Mouse (Mus musculus) G1E (cell line): Measurements from ENCODE around the gene Zfp64. TPM values are rescaled to one million over a fixed set of nuclear protein-coding genes. Genes with fewer than 3 reads are reported as not detected.

Experiments
- ATAC-seq: 2 replicates; pipeline ENCODE4 v1.8.0; 2016; ENCODE audit warnings: mild to moderate bottlenecking; ENCODE audit not compliant: insufficient number of reproducible peaks, poor library complexity, low FRiP score, severe bottlenecking; ENCODE audit errors: extremely low read depth
- DNase-seq: peaks from one replicate; pipeline ENCODE4 v3.0.0; 2012; ENCODE audit warnings: low spot score
- H3K27me3 ChIP-seq: 2 replicates; pipeline ENCODE4 v1.6.1; 2012; ENCODE audit warnings: mild to moderate bottlenecking, low read length, inconsistent platforms; ENCODE audit not compliant: insufficient read depth
- H3K36me3 ChIP-seq: replicated peaks from 2 replicates; pipeline ENCODE3; 2012; ENCODE audit warnings: mild to moderate bottlenecking, inconsistent platforms
- H3K4me1 ChIP-seq: 2 replicates; pipeline ENCODE4 v1.6.1; 2012; ENCODE audit warnings: low read depth, low read length, inconsistent platforms, mixed read lengths; ENCODE audit not compliant: insufficient read depth
- H3K4me3 ChIP-seq: 2 replicates; pipeline ENCODE4 v1.5.1; 2012; ENCODE audit warnings: low read depth, mild to moderate bottlenecking, inconsistent platforms, low read length, moderate library complexity, mixed read lengths
- H3K9me3 ChIP-seq: replicated peaks from 2 replicates; pipeline ENCODE4 v1.6.1; 2012; ENCODE audit warnings: inconsistent platforms
- CTCF ChIP-seq: IDR thresholded peaks from 2 replicates; pipeline ENCODE4 v1.5.1; 2012; ENCODE audit warnings: low read depth, low read length, inconsistent platforms, mixed read lengths
- GATA1 ChIP-seq: IDR thresholded peaks from 2 replicates; pipeline ENCODE4 v1.6.1; 2012; ENCODE audit warnings: borderline replicate concordance, low read length, inconsistent platforms, mixed read lengths
- GATA2 ChIP-seq: IDR thresholded peaks from 2 replicates; pipeline ENCODE4 v1.6.1; 2012; ENCODE audit warnings: low read depth, low read length, inconsistent platforms, borderline replicate concordance
- POLR2AphosphoS5 ChIP-seq: IDR thresholded peaks from 2 replicates; pipeline ENCODE4 v1.6.1; 2012; ENCODE audit warnings: low read depth, low read length, inconsistent platforms; ENCODE audit not compliant: insufficient replicate concordance
- TAL1 ChIP-seq: conservative IDR thresholded peaks from 2 replicates; pipeline ENCODE4 v1.6.1; 2012; ENCODE audit warnings: low read depth, low read length, inconsistent platforms, mixed read lengths
- polyA plus RNA-seq: library from polyadenylated mRNA; stranded (reverse); fragments of >175 nt; gene quantifications from 2 replicates; pipeline ENCODE4 v1.2.3, GENCODE M21; 2012
- total RNA-seq, 2 experiments: library from RNA; stranded (forward) in 1 of 2; stranded (reverse) in 1 of 2; fragments of 200-1000 nt in 1 of 2; fragments of >200 nt in 1 of 2; fragmentation: Nextera tagmentation in 1 of 2; gene quantifications; 2 replicates each; pipeline ENCODE4 v1.2.3; 2014 to 2017

Gene Zfp64
- total and polyA plus RNA-seq, 3 experiments: 37.4 to 98.5 (median 65.2) TPM

GRCm38 (mm10) chr2:168987421-168987820, 32.0 kb upstream of the Zfp64 start:
- H3K27me3 ChIP-seq: no peaks in the 10 kb centered on the region
- no peak overlapping the region for H3K4me3 ChIP-seq
- ATAC-seq (no peak), DNase-seq (no peak)
- H3K9me3 ChIP-seq: peaks cover 55% of the 10 kb centered on the region
- H3K36me3 ChIP-seq: no peaks in the 10 kb centered on the region
- no peaks in the 10 kb centered on the region for H3K4me1 ChIP-seq
- TF ChIP-seq POLR2AphosphoS5 (no peak), GATA1 (no peak), CTCF (no peak), GATA2 (no peak), TAL1 (no peak)

GRCm38 (mm10) chr2:168981951-168982350, 26.6 kb upstream of the Zfp64 start:
- TF ChIP-seq POLR2AphosphoS5 (no peak), GATA1 (no peak), CTCF (no peak), GATA2 (no peak), TAL1 (no peak)
- DNase-seq: no peak
- peaks cover 46% of the 10 kb centered on the region for H3K9me3 ChIP-seq
- H3K27me3 ChIP-seq: no peaks in the 10 kb centered on the region
- no peak overlapping the region for H3K4me3 ChIP-seq
- ATAC-seq: no peak
- no peaks in the 10 kb centered on the region for H3K36me3 ChIP-seq
- no peaks in the 10 kb centered on the region for H3K4me1 ChIP-seq

GRCm38 (mm10) chr2:168981448-168981847, 26.1 kb upstream of the Zfp64 start:
- Histone ChIP-seq H3K9me3 (peaks cover 41% of the 10 kb centered on the region), H3K36me3 (no peaks in the 10 kb centered on the region), H3K27me3 (no peaks in the 10 kb centered on the region), H3K4me1 (no peaks in the 10 kb centered on the region), H3K4me3 (no peak overlapping the region)
- ATAC-seq (no peak), DNase-seq (no peak)
- TF ChIP-seq GATA1 (no peak), CTCF (no peak), TAL1 (no peak), POLR2AphosphoS5 (no peak), GATA2 (no peak)

DNA sequence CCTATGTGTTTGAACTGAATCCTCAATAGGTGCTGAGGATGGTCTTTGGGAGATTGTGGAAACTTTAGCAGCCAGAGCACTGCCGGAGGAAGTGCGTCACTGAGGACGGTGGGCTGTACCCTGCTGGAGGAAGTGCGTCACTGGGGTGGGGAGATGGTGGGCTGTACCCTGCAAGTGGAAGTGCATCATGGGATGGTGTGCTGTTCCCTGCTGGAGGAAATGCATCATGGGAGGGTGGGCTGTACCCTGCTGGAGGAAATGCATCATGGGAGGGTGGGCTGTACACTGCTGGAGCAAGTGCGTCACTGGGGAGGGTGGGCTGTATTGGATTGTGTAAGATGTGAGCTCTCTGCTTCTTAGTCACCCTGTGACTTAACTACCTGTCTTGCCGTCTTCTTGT, 25.5 kb upstream of the Zfp64 start:
- H3K36me3 ChIP-seq: no peaks in the 10 kb centered on the region
- H3K4me3 ChIP-seq: no peak overlapping the region
- H3K27me3 ChIP-seq: no peaks in the 10 kb centered on the region
- H3K9me3 ChIP-seq: peaks cover 35% of the 10 kb centered on the region
- no peak for DNase-seq
- no peaks in the 10 kb centered on the region for H3K4me1 ChIP-seq
- TF ChIP-seq CTCF: no peak
- no peak for TF ChIP-seq GATA1
- no peak for TF ChIP-seq POLR2AphosphoS5
- TF ChIP-seq GATA2: no peak
- no peak for TF ChIP-seq TAL1
- no peak; the same call in 1 of the 2 replicates for ATAC-seq

GRCm38 (mm10) chr2:168979742-168980141, 24.4 kb upstream of the Zfp64 start:
- no peak overlapping the region for H3K4me3 ChIP-seq
- H3K36me3 ChIP-seq: no peaks in the 10 kb centered on the region
- no peak for ATAC-seq
- no peaks in the 10 kb centered on the region for H3K4me1 ChIP-seq
- no peaks in the 10 kb centered on the region for H3K27me3 ChIP-seq
- no peak for TF ChIP-seq CTCF
- TF ChIP-seq GATA1: no peak
- TF ChIP-seq GATA2: no peak
- no peak for TF ChIP-seq TAL1
- no peak for TF ChIP-seq POLR2AphosphoS5
- no peak for DNase-seq
- H3K9me3 ChIP-seq: peaks cover 28% of the 10 kb centered on the region

- TF ChIP-seq GATA1 (no peak), TAL1 (no peak), CTCF (no peak), GATA2 (no peak), POLR2AphosphoS5 (no peak)
- no peak for ATAC-seq
- no peak overlapping the region for H3K4me3 ChIP-seq
Measured at GRCm38 (mm10) chr2:168978031-168978430, 22.6 kb upstream of the Zfp64 start.

GRCm38 (mm10) chr2:168970131-168970530, 14.7 kb upstream of the Zfp64 start:
- TF ChIP-seq POLR2AphosphoS5 (no peak), GATA2 (no peak), TAL1 (no peak), CTCF (no peak), GATA1 (no peak)
- Histone ChIP-seq H3K4me3 (no peak overlapping the region), H3K36me3 (no peaks in the 10 kb centered on the region), H3K9me3 (peaks cover 25% of the 10 kb centered on the region), H3K4me1 (no peaks in the 10 kb centered on the region), H3K27me3 (peaks cover 2% of the 10 kb centered on the region; the same call in 1 of the 2 replicates)
- ATAC-seq (no peak), DNase-seq (no peak)

More at GRCm38 (mm10) chr2:168978031-168978430, 22.6 kb upstream of the Zfp64 start:
- H3K4me1 ChIP-seq: no peaks in the 10 kb centered on the region
- H3K36me3 ChIP-seq: no peaks in the 10 kb centered on the region
- no peak for DNase-seq
- H3K27me3 ChIP-seq: no peaks in the 10 kb centered on the region
- H3K9me3 ChIP-seq: peaks cover 16% of the 10 kb centered on the region
